Mouse (Mus musculus): ENCODE measurements around the gene Cavin1. TPM values are rescaled to one million over a fixed set of nuclear protein-coding genes. Genes with fewer than 3 reads are reported as not detected.

The Cavin1 gene
- total RNA-seq, 2 experiments from 2014 or later: 14.2 to 15.8 TPM

GRCm38 (mm10) chr11:100958613-100959463 is 11.8 kb downstream of the Cavin1 start:
- DNase-seq (ENCODE audit: extremely low spot score in 1 of 2, low spot score in 1 of 2): no peak

GRCm38 (mm10) chr11:100957915-100958469 is 12.7 kb downstream of the Cavin1 start:
- DNase-seq (ENCODE audit: extremely low spot score in 1 of 2, low spot score in 1 of 2): no peak

- DNase-seq (ENCODE audit: extremely low spot score in 1 of 2, low spot score in 1 of 2): peak; percentile 99 to 100
Observed at GRCm38 (mm10) chr11:100957244-100957643, 13.4 kb downstream of the Cavin1 start.

GRCm38 (mm10) chr11:100949540-100949939 is 21.1 kb downstream of the Cavin1 start:
- DNase-seq (ENCODE audit: extremely low spot score in 1 of 2, low spot score in 1 of 2): no peak

DNA sequence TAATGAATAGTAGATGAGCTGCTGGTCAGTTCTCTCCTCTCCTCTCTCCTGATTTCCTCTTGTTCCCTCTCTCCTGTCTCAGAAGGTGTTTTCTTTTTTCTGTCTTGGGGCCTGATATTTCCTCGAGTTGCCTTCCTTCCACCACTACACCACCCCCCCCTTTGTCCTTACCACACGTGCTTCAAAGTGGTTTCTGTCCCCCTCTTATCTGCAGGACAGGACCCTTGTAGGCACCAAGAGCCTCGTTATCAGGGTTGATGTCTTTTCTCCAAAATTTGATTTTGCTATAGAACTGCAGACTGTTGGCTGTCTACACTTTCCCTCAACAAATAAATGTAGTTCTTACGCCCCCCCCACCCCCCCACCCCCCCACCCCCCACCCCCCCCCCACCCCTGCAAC is 22.4 kb downstream of the Cavin1 start:
- DNase-seq (ENCODE audit: extremely low spot score in 1 of 2, low spot score in 1 of 2): no peak

- DNase-seq (ENCODE audit: extremely low spot score in 1 of 2, low spot score in 1 of 2): no peak
Observed at GRCm38 (mm10) chr11:100947548-100947947, 23.1 kb downstream of the Cavin1 start.

DNA sequence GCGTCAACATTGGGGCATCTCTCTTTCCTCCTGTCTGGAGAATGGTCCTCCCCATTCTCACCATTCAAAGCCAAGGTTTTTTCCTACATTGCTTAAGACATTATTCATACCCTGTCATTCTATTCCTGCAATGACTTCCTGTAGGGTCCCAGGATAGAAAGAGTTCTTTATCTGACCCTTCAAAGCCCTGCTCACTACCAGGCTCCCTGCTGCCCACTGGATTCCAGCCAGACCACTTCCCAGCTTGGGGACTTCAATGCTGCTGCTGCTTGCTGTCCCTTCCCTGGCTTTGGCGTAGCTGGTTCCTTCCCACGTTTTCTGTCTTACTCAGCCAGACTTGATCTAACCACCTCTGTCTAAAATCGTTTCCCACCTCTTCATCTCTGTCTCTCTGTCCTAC is 23.8 kb downstream of the Cavin1 start:
- DNase-seq (ENCODE audit: extremely low spot score in 1 of 2, low spot score in 1 of 2): no peak

DNA sequence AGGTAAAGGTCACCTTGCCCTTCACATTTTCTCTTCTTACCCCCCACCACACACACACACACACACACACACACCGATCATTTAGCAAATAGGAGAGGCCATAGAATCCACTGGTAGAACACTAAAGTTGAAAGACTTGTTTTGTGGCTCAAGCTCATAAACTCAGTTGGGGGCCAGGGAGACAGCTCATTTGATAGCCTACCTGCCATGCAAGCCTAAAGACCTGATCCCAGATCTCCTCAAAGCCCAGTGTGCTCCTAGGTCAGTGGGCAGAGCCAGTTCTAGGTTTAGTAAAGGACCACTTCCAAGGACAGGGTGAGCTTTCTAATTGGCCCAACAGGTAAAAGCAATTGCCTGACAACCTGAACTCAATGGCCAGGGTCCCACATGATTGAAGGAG is 28.3 kb downstream of the Cavin1 start:
- no peak for DNase-seq (ENCODE audit: extremely low spot score in 1 of 2, low spot score in 1 of 2)

DNA sequence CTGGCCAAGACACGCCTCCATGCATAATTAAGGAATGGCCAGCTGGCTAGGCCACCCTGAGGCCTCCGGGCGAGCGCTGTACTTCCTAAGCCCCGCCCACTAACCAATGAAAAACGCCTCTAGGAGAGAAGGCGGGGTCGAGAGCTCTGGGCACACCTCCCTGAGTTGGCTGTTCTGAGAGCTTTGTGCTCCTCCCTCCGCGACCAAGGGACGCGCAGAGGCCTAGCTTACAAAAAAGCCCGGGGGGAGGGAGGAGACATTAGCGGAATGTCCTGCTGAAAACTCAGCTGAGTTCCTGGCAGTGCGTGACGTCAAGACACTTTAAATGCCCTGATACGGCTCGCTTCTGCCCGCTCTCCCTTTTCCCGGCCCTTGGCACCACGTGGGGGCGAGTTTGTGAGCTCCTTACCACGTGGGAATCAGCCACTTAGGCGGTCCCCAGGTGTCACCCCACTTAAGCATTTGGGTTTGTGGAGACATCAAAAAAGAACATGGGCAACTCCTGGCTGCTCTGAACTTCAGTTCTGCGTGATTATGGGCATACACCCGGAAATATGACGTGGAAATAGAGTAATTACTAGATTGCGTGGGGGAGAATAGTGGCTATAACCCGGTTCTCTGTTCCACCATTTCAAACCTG is 31.1 kb downstream of the Cavin1 start, which contains the start of gene Stat3:
Gene Stat3 (minus strand): TSS at position 29 of the 640 bp plus-strand sequence.
- DNase-seq (ENCODE audit: extremely low spot score in 1 of 2, low spot score in 1 of 2): peak; percentile 100

GRCm38 (mm10) chr11:100938711-100939511 is 31.8 kb downstream of the Cavin1 start:
- DNase-seq (ENCODE audit: extremely low spot score in 1 of 2, low spot score in 1 of 2): no peak

DNA sequence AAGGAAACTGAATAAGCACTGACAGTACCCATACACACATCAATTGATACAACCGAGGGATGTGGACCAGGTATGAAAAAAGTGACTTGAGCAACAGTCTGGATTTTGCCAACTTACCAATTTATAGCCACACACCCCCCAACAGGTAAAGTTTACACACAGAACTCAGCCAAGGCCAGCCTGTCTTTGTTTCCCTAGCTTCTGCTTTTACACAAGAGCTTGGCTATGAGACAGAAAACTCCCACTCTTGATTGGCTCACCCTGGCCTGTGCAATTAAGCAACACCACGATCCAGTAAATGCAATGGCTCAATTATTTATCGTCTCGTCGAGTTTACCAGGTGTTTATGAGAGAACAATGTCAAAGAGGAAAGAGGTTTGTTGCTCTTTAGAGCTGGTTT is 32.6 kb downstream of the Cavin1 start:
- no peak for DNase-seq (ENCODE audit: extremely low spot score in 1 of 2, low spot score in 1 of 2)

GRCm38 (mm10) chr11:100937295-100937694 is 33.4 kb downstream of the Cavin1 start:
- DNase-seq (ENCODE audit: extremely low spot score in 1 of 2, low spot score in 1 of 2): no peak

GRCm38 (mm10) chr11:100935373-100936355 is 35.0 kb downstream of the Cavin1 start:
- DNase-seq (ENCODE audit: extremely low spot score in 1 of 2, low spot score in 1 of 2): no peak

- no peak for DNase-seq (ENCODE audit: extremely low spot score in 1 of 2, low spot score in 1 of 2)
Observed at GRCm38 (mm10) chr11:100931254-100931921, 39.3 kb downstream of the Cavin1 start.

DNA sequence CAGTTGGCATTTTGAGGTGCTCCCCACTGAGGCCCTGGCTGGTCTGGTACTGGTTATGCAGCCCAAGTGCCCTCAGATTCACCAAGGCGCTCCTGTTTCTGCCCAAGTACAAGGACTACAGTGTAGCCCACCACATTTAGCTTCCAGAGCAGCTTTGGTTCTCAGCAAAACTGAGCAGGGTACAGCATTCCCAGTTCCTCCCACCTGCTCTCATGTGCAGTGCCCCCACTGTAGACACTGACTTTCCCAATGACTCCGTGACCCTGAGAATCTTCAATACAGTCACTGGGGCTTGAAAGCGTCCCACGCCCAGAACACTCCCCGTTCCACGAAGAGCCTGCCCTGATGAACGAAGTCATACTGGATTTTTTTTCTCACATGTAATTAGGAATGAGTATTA is 40.1 kb downstream of the Cavin1 start:
- no peak for DNase-seq (ENCODE audit: extremely low spot score in 1 of 2, low spot score in 1 of 2)

- no peak for DNase-seq (ENCODE audit: extremely low spot score in 1 of 2, low spot score in 1 of 2)
Observed at GRCm38 (mm10) chr11:100927386-100927785, 43.3 kb downstream of the Cavin1 start.

DNA sequence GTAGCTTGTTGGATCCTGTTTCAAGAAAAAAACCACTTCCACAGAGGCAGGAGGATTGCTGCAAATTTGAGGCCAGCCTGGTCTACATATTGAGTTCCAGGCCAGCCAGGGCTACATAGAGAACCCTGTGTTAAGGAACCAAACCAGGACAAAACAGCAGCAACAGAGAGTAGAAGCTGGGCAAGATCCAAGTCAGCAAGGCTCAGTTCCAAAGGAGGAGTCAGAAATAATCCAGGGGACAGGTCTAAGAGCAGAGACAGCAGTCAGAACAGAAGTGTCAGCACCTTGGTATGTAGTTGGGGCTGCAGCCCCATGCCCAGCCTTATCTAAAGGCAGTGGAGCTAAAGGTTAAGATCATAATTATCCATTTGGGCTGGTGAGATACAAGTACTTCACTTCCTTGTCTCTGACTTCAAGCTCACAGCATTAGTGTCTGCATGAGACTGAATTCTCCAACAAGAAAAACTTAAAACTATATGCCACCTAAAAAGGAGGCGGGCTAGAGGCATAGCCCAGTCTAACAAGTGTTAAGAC is 46.2 kb downstream of the Cavin1 start:
- no peak for DNase-seq (ENCODE audit: extremely low spot score in 1 of 2, low spot score in 1 of 2)

GRCm38 (mm10) chr11:100920887-100921624 is 49.6 kb downstream of the Cavin1 start:
- no peak for DNase-seq (ENCODE audit: extremely low spot score in 1 of 2, low spot score in 1 of 2)
